Mouse (Mus musculus): ENCODE measurements at regions not wholly inside any gene's neighbourhood (a gene's known extent, or its start where the extent isn't known, plus 50 kb on each side); places are given as distances from the start of the nearest gene placed in this dataset.

DNA sequence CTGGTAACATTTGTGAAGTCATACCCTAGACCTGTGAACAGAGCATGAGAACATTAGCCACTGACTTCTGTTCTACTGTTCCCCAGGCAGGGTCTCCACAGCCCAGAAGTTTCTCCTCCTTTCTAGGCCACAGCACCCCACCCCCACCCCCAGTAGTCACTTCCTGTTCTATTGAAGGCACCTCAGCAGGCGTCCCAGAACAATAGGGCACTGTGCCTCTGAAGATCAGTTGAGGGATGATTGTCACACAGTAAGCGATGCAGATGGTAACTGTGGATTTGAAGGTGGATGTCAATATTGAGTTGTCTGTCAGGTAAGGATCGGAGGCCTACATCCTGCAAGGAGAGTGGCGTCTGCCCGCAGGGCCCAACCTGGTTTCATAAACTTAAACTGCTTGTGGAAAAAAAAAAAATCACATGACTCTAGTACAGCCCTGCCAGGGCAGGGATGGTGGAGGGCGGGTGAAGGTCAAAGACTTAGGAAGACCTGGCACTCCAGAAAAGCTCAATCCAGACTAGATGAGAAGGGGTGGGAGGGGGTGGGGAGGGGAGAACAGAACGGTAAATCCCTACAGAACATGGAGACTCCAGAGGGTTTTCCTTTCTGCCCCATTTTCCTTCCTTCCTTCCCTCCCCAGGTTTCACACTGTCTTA is 103.1 kb upstream of the Rybp start:
- DNase-seq (ENCODE audit: low spot score in 2 of 2) = no peak

GRCm38 (mm10) chr6:100387042-100387441 is 99.8 kb upstream of the Rybp start:
- DNase-seq (ENCODE audit: low spot score in 2 of 2) = no peak

GRCm38 (mm10) chr6:100385640-100386039 is 98.4 kb upstream of the Rybp start:
- no peak for DNase-seq (ENCODE audit: low spot score in 2 of 2)

DNA sequence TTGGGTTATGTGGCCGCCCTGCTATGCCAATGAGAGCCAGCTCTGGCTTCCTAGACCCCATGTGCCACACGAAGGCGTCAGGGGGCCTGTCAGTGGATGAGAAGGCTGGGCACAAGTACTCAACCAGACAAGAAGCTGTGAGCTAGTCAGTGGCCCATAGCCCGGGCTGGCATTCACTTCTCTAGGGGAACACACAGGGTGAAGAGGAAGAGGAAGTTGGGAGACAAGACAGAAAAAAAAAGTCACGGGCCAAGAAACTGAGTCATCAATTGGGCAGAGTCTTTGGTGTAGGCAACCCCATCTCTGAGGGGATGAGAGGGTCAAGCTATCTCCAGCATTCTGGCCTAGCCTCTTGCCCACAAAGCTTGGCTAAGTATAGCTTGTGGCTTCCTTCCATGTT is 93.8 kb upstream of the Rybp start:
- DNase-seq (ENCODE audit: low spot score in 2 of 2) = no peak

GRCm38 (mm10) chr6:100380536-100380935 is 93.3 kb upstream of the Rybp start:
- DNase-seq (ENCODE audit: low spot score in 2 of 2) = peak in 1 of 2 experiments; percentile 24

GRCm38 (mm10) chr6:100379792-100380191 is 92.5 kb upstream of the Rybp start:
- no peak for DNase-seq (ENCODE audit: low spot score in 2 of 2)

GRCm38 (mm10) chr6:100378533-100378874 is 91.2 kb upstream of the Rybp start:
- DNase-seq (ENCODE audit: low spot score in 2 of 2) = no peak

DNA sequence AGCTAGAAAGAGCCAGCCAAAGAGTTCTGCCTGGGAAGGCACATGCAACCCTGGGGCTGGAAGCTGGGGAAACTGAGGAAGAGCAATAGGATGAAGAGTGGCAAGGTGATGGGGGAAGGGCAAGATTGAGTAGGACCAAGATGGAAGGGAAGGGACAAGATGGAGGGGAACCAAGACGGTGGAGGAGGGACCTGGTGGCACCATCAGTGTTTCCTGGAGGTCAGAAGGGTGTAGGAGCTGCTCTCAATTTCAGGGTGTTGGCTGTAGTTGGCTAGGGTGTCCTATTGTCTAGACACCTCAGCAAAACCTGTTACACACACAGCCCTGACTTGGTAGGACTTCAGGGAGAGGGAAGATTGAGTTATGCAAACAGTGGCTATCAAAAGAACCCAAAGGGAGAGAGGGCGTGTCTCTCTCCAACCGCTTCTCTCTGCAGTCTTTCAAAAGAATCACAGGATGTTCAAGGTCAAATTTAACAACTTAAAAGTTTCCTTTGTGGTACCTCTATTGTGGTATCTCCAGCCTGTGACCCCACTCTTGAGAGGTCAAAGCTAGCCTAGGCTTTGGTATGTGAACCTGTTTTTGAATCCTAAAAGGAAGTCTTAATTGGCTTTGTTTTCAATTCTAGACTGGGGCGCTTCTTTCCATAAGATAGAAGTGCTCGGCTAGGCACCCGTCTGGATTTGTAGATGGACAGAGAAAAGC is 90.7 kb upstream of the Rybp start:
- no peak for DNase-seq (ENCODE audit: low spot score in 2 of 2)

DNA sequence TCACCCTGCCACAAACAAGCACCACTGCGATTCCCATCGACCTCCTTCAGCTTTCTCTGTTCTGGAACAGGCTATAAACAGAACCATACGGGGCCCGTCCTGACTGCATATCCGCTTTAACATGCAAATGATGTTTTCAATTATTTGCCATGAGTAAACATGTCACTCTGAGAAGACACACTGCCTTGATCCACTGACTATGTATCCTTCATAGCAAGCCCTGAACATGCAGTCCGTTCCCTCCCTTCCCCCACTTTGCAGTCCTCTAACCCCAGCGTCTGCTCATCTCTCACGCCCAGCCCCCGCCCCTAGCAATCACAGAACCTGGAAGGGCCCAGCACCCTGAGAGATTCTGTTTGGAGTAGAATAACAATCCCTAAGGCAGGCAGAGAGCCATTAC is 89.4 kb upstream of the Rybp start:
- DNase-seq (ENCODE audit: low spot score in 2 of 2) = no peak

DNA sequence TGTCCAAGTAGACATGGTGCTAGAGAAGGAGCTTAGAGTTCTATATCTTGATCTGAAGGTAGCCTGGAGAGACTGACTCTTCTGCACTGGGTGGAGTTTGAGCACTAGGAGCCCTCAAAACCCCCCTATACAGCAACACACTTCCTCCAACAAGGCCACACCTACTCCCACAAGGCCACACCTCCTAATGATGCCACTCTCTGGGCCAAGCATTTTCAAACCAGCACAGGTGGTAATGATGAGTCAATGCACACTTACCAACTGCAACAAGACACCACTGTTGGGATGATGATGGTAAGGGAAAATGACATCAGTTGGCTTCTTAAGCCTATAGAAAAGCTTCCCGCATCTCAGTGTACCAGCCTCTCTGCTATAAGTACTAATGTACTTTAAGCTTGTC is 83.5 kb upstream of the Rybp start:
- DNase-seq (ENCODE audit: low spot score in 2 of 2) = no peak

DNA sequence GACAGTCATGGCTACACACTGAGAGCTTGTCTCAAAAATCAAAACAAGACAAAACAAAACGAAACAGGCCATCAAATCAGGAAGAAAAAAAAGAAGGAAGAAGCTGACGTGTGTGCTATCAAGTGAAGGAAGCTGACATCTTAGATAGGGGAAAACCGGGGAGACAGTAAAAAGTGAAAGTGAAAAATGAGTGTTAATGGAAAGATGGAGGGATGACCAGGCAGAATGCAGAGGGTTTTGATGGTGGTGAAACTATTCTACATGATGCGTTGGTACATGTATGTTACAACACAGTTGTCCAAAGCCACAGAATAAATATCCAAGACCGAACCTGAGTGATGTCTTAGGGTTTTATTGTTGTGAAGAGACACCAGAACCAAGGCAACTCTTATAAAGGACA is 83.1 kb upstream of the Rybp start:
- DNase-seq (ENCODE audit: low spot score in 2 of 2) = no peak

DNA sequence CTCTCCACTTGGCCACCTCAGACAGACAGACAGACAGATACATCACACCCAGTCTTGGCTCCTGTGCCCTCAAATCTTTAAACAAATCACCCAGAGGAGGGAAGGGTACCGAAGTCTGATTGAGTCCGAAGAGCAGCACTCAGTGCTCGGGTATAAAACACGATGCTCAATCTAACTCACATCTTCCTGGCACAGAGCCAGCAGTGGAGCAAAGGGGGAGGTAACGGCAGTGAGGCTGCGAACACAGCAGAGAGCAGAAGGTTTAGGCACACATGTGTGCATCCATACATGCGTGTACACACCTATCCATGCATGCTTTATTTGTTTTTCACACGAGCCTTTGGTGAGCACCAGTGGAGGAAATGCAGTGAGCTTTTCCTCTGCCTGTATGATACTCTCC is 78.9 kb upstream of the Rybp start:
- DNase-seq (ENCODE audit: low spot score in 2 of 2) = no peak

DNA sequence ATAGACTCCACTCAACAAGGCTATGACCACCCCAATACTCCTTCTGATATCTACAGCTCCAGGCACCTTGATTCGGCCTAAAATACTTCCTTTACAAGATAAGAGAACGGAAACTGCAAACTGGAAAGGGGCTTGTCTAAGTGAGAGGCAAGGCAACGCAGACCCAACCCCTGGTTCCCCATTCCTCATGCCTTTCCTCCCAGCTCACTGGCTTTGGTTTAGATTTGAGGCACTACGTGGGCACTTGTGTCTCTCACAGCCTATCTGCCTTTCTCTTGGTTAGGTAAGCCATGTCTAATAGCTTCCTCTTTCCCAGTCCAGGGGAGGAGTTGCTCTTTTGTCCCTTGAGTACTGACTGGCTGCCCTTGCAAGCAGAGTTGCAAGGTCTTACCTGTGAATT is 78.5 kb upstream of the Rybp start:
- no peak for DNase-seq (ENCODE audit: low spot score in 2 of 2)

- DNase-seq (ENCODE audit: low spot score in 2 of 2) = no peak
Observed at GRCm38 (mm10) chr6:100363683-100364082, 76.4 kb upstream of the Rybp start.

DNA sequence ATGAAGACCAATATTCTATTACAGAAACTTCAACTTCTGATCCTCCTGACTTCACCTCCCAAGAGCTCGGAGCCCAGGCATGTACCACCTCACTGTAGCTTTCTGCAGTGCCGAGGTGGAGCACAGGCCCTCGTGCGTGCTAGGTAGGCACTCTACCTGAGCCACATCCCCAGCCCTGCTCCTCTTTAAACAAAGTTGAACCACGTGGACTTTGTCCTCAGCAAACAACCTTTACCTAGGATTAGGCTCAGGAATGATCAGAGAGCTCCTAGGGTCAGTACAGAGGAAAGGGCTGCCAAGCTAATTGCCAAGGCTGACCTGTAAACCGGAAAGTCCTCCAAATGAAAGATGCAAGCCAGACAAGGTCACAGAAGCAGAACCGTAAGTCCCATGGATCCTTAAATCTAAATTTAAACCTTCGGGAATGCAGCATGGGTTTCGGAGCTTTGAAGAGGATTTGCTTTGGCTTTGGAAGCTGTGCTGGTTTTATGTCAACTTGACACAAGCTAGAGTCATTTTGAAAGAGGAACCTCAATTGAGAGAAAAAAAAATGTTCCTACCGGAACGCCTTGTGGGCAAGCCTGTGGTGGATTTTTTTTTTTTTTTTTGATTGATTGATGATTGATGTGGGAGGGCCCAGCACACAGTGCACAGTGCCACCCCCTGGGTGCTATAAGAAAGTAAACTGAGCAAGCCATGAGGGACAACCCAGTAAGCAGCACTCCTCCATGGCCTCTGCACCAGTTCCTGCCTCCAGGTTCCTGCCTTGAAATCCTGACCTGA is 69.5 kb upstream of the Rybp start:
- no peak for DNase-seq (ENCODE audit: low spot score in 2 of 2)

DNA sequence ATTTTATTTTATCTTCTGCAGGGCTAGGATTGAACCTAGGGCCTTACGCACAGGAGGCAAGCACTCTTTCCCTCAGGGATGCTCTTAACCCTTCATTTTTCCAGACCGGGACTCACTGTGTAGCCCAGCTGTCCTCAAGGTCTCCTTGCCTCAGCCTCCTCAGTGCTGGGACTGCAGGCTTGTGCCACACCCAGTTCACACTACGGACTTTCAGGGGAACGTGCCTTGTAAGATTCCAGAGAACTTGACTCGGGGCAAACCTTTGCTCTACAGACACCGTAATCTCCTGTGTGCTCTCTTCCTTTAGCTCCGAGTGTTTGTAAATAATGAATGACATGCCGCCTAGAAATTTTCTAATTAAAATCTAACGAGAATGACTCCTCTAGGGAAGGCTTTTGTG is 68.6 kb upstream of the Rybp start:
- DNase-seq (ENCODE audit: low spot score in 2 of 2) = no peak

DNA sequence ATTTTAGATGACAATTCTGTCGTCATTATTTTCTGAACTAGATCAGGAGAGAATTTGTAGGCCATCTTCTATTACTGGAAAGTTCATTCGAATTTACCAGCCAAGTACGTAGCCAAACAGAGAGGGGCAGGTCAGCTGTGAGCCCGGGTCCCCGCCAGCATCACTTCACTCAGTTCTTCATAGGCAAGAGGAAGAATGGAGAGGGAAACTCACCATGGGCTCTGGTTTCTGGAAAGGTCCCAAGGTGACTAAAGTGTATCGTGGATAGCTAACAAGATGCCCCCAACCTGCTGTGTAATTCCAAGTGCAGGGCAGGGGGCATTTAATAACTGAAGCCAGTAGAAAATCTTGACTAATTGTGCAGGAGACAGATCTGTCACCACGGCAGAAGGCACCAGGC is 60.2 kb upstream of the Rybp start:
- no peak for DNase-seq (ENCODE audit: low spot score in 2 of 2)

- DNase-seq (ENCODE audit: low spot score in 2 of 2) = no peak
Observed at GRCm38 (mm10) chr6:100345073-100345472, 57.8 kb upstream of the Rybp start.

- DNase-seq (ENCODE audit: low spot score in 2 of 2) = no peak
Observed at GRCm38 (mm10) chr6:100341305-100342290, 54.3 kb upstream of the Rybp start.

- DNase-seq (ENCODE audit: low spot score in 2 of 2) = no peak
Observed at GRCm38 (mm10) chr6:100338291-100338690, 51.0 kb upstream of the Rybp start.
